Mouse (Mus musculus) CH12F3 (cell line): ENCODE data around the gene Fer.

ENCODE experiments used
- in situ Hi-C: fragments of 300-500 bp; cut with MboI; formaldehyde crosslinking; loops from 2 replicates; pipeline ENCODE4 v1.14.3; 2020; ENCODE audit warnings: low sequenced_read_pairs

The Fer gene

DNA sequence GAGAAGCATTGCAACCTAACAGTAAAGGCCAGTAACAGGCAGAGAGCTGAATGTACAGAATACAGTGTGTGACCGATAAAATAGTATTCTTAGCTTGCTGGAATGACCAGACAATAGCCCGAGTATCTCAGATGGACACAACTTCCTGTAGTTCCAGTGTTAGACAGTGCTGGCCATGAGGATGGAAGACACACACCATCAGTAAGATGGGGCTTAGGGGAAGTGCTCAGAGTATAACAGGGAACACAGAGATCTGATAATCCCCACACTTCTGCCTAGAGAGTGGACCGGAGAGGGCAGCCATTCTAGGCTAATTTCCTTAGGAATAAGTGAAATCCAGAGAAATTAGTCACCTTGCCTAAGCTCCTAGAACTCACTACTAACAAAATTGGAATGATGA, 202.4 kb downstream of the Fer start:
- in situ Hi-C loops, result no loop called here

DNA sequence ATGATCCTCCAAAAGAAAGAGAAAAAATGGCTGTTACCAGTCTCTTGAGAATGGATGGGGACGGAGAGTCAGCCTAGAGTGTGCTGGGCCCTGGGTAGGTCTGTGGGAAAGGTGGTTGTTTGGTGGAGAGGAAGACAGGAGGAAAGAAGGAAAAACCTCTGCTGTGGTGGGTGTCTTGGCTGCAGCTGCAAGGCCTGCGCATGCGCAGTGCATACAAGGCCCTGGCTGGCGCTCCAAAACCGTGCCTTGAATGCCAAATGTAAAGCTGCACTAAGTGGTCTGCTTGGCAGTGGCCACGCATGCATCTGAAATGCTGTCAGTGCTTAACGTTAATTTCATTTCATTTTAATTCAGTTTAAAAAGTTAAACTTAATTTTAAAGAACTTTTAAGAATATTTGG, 214.5 kb downstream of the Fer start:
- in situ Hi-C loops, result no loop called here

DNA sequence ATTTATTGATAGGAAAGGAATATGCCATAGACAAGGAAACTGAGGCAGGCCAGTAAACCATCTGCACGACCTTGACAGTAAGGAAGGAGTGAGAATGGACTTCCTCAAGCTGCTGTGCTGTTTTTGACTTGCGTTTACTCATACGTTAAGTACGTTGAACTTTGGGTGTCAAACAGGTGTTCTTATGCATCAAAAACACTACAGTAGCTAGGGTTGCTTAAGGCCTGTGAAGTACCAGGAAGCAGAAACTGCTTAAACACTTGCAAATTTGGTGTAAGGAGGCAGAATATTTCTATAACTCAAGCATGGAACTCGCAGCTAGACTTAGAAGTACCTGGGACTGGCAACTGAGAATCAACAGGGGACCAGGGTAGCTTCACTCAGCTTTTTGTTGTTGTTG, 221.9 kb downstream of the Fer start:
- in situ Hi-C loops, result no loop called here

DNA sequence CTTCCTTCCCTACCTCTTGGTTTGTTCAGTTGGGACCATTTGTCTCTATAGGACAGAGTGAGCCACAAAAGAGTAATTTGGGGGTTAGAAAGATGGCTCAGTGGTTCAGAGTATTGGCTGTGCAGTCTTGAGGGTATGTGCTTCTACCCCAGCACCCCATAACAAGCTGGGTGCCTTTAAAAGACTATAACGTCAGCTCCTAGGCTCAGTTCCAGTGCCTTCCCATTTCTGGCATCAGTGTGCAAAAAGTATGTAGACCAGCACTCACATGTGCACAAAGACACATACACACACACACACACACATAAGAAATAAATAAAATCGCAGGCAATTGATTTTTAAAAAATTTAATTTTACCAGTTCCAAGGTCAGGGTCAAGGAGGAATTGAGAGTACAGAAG, 222.6 kb downstream of the Fer start:
- in situ Hi-C loops, result no loop called here

DNA sequence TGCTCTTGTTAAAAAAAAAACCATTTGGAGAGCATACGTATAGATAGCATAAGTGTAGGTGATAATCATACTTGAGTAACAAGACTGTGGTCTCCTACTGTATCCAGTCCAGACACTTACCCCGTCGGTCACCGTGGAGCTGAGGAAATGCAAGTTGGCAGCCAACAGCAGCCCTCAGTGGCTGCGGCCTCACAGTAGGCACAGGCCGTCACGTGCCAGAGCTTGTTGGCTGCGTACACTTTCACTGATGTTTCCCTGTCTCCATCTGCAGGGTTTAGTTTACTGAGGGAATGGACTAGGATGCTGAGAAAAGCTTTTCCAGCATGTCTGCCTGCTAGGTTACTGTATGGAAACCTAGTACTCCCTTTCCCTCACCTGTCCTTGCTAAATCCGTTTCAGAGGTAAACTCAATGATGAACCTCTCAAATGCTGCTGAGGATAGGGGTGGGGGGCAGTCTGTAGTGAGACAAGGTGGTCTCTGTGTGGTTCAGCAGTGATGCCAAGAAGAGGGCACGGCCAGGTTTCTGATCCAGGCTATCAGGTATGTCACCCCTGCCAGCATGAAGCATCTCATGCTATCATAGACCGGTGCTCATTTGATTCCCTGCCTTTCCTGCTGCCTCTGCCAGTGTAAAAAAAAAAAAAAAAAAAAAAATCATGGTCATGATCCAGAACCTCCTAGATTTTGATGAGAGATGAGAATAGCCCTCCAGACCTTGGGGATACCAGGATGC, 224.2 kb downstream of the Fer start:
- in situ Hi-C loops, result no loop called here

DNA sequence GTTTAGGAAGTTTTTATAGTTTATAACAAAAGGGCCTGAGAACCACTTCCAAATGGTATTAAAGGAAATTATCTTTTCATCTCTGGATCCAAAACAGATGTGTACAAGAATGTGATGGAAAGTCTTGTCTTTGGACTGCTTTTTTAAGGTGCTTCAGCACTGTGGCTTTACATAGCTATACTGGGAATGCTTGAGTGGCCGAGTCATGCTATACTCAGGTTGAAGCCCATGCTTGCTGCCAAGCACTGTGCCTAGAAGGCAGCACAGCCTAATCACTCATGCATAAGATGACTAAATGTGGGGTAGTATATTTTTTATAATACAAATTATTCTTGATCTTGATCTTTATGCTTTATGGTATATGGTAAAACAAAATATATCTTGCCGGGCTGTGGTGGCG, 225.0 kb downstream of the Fer start:
- in situ Hi-C loops, result no loop called here

DNA sequence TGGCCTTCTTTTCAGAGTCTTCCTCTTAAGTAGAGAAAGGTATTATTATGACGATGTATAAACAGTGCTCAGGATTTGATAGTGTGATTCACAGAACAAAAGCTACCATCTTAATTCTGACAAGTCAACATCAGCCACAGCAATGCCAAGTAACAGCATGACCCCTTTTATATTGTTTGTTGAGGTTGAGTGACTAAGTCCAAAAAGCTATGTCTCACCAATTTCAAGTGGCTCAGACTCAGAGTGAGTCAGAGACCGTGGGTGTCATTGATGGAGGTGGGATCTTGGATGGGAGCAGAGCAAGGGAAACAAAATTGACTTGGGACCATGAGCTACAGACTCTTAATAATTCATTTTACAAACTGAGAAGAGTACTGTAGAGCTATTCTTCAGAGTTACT, 230.9 kb downstream of the Fer start:
- in situ Hi-C loops, result no loop called here

DNA sequence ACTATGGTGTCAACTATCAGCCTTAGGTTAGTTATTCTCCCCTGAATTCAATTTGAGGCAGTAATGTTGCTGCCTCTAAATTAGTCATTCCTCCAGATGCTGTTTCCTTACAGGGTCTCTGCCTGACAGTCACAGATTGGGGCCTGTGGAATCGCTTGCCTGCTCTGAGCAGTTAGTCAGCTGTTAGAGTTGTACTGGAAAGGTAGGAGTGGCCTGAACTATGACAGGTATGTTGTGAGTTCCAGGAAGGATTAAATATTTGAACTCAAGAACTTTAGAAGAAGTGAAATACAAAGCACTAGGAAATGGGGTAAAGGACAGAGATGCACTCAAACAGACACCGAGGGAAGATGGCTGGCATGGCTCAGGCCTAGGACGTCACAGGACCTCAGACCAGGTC, 233.9 kb downstream of the Fer start:
- in situ Hi-C loops, result no loop called here

DNA sequence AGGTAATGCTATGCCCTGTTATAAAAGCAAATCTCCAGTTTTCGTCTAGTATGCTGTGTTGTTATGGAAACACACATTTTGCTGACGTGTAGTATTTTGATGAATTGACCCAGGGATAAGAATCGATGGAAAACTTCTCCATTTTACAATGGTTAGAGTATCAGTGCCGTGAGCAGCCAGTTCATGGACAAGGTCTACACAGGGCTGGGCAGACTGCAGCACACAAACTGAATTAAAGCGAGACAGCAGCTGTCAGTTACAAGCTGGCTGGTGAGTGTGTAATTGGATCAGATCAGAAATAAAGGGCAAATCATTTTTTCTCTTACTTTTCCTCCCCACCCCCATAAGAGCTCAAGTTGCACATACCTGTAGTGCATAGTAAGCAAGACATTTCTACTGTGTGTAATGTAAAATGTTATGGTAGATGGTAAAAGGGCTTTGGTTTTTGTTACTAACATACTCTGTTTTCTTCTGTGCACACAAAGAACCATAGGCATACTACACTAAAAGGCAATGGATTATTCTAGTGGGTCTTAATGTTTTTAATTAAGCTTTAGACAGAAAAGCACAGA, 235.0 kb downstream of the Fer start:
- in situ Hi-C loops, result no loop called here

DNA sequence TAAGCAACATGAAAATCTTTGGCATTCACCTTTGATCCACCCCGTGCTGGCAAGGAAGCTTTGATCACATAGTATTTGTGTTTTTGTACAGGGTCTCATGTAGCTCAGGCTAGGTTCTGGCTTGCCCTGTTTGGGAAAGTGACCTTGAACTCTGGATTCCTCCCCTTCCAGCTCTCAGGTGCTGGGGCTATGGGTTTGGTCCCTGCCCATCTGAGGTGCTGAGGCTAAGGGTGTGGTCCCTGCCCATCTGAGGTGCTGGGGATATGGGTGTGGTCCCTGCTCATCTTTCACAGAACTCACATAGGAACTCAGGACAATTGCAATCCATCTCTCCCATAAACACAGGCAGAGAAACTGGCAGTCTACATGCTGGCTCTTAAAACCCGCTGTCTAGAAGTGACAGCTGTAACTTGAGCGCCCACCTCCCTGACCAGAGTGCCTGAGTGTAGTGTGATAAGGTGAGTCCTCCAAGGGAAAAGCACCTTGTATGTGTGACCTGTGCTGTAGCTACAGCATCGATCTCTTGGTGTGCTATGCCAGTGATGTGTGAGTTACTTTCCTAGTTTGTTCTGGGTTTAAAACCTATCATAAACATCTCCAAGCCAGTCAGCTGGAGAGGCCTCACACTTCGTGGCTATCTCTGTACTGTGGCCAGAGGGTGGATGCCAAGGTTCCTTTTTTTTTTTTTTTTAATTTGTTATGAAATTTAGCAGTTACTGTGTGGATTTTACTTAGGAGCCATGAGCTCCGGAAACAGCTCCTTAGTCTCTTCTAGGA, 236.7 kb downstream of the Fer start:
- in situ Hi-C loops, result no loop called here

DNA sequence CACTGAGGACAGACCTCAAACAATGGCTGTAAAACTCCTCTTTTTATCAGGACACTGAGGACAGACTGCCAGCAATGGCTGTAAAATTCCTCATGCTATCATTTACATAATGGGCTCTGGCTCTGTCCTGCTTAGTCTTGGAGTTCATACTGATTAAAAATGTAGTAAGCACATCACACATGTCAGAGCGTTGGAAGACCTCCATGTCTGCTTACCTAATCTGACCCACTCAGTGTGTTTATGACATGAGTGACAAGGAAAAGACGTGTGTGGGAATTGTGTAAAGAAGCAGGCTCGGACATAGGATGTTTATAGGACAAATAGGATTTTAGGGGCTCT, 237.3 kb downstream of the Fer start:
- in situ Hi-C loops, result no loop called here

DNA sequence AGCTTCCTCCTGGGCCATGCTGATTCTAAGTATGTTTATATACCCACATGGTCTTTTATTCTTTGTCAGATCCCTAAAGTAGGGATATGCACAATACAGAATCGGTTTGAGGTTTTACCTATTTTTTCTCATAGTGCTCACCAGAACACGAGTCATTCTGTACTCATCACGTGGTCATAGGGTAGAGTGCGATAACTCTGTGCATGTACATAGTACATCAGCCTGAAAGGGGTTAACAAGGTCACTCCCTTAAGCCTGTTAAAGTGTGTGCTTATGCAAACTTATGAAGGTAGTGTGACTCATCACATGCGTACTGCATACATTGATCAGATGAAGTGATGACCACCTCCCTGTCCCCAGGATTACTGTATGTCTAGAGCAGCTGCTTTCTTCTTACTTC, 245.9 kb downstream of the Fer start:
- in situ Hi-C loops, result no loop called here

DNA sequence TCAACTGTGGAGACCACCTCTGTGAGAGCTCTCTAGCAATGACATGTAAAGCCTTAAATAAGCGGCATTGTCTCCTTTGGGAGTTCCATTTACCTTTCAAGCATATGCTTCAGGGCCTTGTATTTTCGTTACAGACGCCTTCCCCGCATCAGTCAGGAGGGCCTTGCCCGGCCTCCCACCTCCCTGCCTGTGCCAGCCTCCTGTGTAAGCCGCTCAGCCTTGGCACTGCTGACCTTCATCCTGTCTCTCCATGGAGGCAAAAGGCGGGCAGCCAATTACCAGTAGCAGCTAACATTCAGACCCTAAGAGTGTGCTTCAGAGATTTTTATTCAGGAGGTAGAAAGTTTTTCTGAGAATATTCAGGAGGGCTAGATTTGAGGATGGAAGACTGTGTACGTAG, 247.0 kb downstream of the Fer start:
- in situ Hi-C loops, result no loop called here

DNA sequence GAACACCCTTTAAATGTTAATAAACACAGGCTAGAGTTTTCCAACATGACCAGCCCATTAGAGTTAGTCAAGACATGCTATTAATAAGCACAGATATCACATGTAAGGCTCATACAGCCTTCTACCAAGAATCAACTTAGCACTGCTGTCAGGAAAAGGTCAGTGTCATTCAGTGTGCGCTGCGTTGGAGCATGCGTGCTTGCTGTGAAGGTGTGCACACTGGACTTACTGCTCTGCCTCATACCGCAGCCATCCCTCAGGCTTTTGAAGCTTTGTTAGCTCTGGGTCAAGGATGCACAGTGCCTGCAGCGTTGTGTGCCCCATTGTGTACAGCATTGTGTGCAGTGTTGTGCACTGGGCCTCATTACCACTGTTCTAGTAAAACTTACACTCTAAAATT, 250.8 kb downstream of the Fer start:
- in situ Hi-C loops, result no loop called here

DNA sequence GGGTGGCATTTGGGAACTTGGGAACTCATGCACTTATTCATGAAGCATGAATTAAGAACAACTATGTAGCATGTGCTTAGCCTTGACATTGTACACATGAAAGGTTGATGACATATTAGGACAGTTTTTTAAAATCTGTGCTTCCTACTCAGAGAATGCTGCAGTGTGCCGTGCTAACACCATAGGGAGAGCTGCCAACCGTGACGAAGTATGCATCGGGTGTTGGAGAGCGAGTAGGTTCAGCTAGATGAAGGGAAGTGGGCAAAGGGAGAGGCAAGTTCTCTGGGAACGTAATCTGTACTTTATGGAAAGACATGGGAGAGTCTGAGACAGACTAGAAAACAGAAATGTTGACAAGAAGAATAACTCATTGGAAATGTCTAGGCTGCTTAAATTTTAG, 253.9 kb downstream of the Fer start:
- in situ Hi-C loops, result no loop called here

DNA sequence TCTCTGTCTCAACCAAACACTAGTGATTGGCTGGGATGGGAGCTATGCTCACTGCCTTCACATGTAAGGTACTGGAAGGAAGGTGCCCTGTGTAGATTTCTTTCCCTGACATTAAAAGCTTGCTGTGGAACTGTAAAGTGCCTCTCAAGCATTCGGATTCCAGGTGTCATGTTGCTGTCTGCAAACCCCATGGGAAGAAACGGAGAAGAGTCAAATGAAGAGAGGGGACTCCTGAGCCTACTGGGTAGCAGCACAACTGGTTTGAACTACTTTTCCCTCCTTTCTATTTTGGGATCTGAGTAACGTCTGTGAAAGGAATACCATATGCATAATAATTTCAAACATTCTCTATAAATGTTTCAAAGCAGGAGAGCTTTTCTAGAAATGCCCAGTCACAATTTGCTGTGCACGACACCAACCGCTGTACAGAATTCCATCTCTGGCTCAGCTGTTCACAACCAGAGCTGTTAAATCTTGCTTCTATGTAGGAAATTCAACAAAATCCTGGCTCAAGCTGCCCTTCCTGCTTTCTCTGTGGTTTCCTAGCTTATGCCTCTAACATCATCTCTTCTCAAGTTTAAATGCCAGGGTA, 256.9 kb downstream of the Fer start:
- in situ Hi-C loops, result no loop called here

DNA sequence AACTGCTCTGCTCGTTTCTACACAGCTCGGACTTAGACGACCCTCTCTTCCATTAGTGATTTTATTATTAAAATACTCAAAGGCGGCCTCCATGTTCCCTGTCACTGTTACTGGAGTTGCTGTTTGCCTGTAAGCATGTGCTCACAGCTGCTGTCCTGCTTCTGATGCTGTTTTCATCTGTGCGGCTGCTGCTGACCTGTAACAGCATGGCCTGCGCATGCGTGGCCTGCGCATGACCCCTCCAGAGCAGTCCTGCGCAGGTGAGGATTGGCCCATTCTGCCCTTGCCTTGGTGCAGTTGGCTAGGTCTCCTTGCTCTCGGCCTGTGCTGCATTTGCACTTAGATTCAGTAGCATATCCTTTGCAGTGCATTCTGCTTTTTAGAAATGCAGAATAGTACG, 259.7 kb downstream of the Fer start:
- in situ Hi-C loops, result no loop called here

DNA sequence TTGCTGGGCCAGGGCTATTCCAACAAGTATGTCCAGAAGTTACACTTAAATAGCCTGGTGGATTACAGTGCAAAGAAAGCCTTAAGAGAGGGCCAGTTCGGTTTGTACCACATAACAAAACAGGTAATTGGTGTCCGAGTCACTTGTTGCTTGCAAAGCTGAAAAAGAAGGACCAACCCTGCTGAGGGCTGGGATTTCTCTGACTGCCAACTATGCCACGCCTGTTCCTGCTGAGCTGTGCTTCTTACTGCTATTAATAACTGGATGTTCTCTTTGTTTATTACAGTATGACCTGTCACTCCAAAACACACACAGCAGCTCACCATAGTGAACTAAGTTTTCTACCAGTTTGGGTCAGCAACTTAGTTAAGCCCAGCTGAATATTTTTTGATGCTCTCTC, 260.9 kb downstream of the Fer start:
- in situ Hi-C loops, result no loop called here

DNA sequence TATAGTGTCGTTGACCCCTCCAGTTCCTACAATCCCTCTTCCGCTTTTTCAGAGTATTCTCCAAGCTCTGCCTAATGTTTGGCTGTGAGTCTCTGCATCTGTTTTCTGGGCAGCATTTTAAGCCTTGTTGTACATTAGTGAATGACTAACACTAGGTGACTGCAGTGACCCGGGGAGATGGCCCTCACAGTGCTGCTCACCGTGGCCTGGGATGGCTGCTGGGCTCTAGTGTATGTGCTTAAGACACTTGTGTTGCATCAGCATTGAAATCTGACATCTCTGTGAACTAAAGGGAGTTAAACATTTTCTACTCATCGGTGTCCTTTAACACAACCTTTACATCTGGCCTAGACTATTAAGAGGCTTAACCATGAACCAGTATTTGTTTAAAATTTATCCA, 264.0 kb downstream of the Fer start:
- in situ Hi-C loops, result no loop called here

DNA sequence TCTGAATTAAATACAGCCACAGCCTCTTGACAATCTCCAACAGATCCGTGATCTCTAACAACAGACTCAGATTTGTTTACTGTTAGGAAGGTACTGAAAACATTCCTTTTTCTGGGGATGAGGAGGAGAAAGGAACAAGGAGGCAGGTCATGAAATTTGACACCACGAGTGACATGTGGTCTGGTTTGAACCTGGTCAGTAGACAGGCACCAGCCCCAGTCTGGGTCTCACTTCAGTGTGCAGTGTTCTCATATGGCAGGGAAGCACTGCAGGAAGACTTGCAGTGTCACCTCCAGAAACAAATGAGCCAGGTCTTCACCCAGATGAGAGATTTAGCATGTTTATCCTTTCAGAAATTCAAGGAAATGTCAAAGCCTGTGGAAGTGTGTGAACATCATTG, 266.9 kb downstream of the Fer start:
- in situ Hi-C loops, result no loop called here

DNA sequence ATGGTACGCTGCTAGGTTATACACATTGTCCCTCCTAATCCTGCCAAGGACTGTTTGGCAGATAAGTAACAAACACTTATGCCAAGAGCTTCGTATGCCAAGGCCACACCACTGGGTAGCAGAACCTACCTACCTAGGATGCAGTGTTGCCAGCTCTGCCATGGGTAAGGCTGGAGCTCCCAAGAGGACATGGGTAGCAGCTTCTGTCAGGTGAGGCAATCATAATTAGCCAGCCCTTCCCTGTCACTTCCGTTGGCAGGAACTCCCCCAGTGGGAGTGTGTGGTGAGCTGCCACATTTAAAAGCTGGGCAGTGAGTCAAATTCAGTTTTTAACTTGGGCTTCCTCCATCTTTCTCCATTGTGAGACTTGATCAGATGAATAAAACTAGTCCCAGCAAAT, 267.5 kb downstream of the Fer start:
- in situ Hi-C loops, result no loop called here

DNA sequence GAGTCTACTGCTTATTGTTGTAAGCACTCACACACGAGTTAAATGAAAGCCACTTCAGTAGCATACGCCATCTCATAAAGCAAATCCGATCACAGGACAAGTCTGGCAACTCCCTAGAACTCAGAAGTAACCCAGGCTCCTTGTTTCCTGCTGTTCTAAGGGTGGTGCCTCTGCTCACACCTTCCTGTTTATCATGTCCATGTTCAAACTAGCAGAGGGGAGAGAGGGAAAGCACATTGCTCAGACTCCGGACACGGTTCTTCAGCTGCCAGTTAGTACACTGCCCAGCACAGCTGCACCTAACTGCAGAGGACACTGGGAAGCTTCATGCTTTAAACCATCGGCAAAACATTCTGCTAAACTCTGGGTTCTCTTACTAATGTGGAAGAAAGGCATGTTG, 269.3 kb downstream of the Fer start:
- in situ Hi-C loops, result no loop called here
